Mouse (Mus musculus) 416B (cell line): ENCODE data around the gene Trpv2.

Experiments used
- DNase-seq: peaks from one replicate; pipeline ENCODE4 v3.0.0; 2011; ENCODE audit warnings: low read depth

The Trpv2 gene

GRCm38 (mm10) chr11:62573959-62574702, at the start of gene Trpv2:
TSS of gene Trpv2 (plus strand) at chr11:62574486.
- peak; percentile 81 for DNase-seq

GRCm38 (mm10) chr11:62537089-62537488, 37.2 kb upstream of the Trpv2 start:
- DNase-seq = no peak

DNA sequence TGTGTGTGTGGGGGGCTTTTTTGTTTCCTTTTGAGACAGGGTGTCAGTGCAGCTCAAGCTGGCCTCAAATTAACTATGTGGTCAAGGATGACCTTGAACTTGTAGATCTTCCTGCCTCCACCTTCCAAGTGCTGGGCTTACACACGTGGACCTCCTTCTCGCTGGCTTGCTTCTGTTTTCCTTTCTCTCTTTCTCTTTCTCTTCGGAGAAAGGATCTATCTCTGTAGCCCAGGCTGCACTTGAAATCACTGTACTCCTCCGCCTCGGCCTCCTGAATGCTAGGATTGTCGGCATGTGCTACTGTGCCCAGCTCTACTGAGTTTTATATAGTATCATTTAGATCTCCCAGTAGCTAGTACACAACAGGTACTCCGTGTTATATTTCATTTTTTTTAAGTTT, 36.7 kb upstream of the Trpv2 start:
- peak; percentile 90 for DNase-seq

DNA sequence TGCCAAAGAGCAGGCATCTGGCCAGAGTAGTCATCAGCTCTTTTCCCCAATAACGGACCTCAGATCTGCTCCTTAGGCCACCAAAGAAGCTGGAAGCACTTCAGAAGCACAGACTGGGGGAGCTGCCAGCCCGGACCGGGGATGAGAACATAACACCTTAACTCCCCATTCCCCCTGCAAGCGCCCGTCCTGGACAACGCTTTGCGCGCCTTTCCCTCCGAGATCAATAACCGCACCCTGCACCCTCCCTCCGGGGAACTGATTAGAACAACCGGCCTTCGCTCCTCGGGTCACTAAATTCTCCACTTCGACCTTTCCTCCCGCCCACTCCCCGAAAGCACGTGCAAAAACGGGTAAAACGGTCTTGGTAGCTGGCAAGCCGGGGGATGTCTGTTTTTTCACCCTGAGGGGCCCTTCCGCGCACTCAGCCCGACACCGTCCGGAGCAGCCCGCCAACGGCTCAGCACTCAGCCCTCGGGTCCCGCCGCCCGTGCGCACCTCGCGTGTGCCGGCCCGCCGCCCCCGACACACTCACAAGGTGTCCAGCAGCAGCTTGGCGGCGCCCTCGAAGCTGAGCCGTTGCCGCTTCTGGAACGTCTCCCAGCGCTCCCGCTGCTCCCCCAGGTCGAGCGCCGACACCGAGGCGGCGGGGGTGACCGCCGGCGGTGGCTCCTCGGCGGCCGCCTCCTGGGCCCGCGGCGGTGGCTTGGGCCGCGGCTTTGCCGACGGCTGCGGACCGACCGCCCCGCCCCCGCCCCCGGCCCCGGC, 35.8 kb upstream of the Trpv2 start:
- peak; percentile 64 for DNase-seq

DNA sequence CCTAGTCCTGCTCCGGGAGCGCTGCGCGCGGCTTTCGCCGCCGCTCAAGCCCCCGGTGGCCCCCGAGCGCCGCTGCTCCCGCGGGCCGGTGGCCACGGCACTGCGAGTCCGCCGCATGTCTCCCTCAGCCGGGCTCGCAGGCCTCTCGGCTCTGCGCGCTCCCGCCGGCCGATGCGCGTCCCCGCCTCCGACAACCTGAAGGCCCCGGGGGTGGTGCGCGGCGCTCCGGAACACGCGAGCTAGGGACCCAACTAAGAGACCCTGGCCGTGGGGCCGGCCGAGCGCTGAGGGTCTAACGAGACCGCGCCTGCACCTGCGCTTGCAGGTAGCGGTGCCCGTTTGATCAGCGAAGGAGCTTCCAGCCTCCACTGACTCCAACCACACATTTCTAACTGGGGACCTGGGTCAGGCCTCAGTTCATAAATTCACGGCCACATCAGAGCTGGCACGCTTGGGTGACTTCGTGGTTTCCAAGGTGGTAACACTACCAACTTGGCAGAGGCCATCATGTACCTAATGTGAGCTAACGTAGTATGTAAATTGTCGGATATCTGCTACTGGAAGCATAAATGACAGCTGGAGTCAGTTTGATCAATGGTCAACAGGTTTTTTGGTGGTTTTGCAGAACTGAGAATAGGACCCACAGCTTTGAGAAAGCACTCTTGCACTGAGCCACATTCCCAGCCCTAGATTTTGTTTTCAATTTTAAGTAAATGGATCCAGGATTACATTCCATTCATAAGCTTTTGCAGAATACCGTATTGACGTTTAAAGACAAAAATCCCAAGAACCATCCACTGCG, 35.0 kb upstream of the Trpv2 start, which contains the start of gene Cenpv:
Gene Cenpv (minus strand): TSS at position 173 of the 802 bp plus-strand sequence.
- peak; percentile 71 for DNase-seq

- DNase-seq = no peak
Observed at GRCm38 (mm10) chr11:62540167-62540566, 34.1 kb upstream of the Trpv2 start.

- DNase-seq = no peak
Observed at GRCm38 (mm10) chr11:62540969-62541368, 33.3 kb upstream of the Trpv2 start.

GRCm38 (mm10) chr11:62541581-62541980, 32.7 kb upstream of the Trpv2 start:
- peak; percentile 70 for DNase-seq

- no peak for DNase-seq
Observed at GRCm38 (mm10) chr11:62543991-62544390, 30.3 kb upstream of the Trpv2 start.

DNA sequence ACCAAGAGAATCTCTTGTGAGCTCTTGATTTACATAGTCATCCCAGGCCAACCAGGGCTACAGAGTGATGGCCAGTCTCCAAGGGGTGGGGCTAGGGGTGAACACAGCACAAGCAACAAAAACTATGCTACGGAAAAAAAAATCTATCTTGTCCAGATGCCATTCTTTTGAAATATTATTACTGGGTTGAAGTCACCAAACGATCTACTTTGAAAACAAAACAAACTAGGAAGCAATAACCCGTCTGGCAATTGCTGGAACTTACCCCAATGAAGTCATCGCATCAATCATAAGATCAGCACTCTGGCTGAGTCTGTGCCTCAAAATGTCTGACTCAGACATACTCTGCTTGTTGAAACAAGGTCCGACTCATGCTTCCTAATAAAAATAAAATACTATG, 24.5 kb upstream of the Trpv2 start:
- DNase-seq = peak; percentile 90

DNA sequence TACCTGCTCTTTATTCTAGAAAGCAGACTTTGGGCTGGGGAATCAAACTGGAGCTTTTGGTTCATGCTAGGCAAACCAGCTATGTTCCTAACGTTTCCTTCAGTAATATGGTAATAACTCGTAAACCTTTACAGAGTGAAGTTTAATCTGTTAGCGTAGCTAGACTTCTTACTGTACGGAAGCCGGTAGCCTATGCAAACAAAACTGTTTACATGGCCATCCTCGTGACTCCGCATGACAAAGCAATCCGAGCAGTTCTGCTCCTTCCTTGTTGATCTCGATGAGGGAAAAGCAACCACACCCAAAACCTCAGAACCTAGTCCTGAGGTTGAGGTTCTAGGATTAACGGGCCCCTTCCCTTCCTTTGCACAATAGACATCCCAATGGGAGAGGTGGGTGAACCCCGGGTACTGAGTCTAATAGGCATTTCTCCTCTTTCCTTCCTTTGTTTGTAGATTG, 24.0 kb upstream of the Trpv2 start:
- peak; percentile 91 for DNase-seq

GRCm38 (mm10) chr11:62550727-62551225, 23.5 kb upstream of the Trpv2 start, which contains the start of gene Ubb:
TSS of gene Ubb (plus strand) at chr11:62551171.
- peak; percentile 100 for DNase-seq

GRCm38 (mm10) chr11:62551226-62552119, 22.8 kb upstream of the Trpv2 start:
- peak; percentile 96 for DNase-seq

DNA sequence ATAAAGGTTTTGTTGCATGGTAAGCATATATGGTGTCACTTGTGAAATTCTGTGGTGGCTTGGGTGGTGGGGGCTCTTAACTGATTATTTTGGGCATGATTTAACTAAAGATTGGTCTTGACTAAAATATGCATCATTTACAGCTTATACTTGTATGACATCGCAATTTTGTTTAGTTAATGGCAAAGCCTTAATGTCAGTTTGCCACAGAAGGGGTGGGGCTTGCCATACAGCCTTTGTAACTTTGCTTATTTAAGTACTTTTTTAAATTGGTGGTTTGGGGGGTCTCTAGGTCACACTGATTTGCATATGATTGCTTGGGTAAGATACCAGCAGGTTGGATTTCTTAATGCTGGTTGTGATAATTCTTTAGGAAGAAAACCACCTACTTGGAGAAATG, 21.1 kb upstream of the Trpv2 start:
- no peak for DNase-seq

- no peak for DNase-seq
Observed at GRCm38 (mm10) chr11:62553633-62554032, 20.7 kb upstream of the Trpv2 start.

DNA sequence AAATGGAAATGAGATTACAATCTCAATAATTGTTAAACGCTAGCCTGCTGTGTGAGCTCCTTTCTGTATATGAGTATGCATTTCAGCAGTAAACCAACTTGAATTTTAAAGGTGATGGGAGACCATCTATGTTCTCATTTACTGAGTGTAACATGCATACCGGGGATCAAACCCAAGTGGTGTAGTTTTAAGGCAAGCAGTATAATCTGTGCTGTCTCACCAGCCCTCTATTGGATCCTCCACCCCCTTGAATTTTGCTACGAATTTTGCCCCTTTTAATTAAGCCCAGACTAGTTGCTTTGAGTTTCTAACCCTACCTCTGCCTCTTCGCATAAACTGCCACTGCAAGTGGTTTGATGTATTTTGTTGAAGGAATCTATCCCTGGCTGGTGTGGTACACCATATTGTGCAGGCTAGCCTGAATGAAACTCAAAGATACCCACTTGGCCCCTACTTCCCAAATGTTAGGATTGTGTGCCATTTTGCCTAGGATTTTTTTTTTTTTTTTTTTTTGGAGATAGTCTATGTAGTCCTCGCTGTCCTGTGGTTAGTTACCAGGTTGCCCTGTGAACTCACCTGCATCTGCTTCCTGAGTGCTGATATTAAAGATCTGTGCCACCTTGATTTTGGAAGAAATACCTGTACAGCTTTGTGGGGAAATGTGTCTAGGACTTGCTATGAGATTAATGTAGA, 20.0 kb upstream of the Trpv2 start:
- DNase-seq = no peak

GRCm38 (mm10) chr11:62554934-62555517, 19.3 kb upstream of the Trpv2 start:
- DNase-seq = no peak

DNA sequence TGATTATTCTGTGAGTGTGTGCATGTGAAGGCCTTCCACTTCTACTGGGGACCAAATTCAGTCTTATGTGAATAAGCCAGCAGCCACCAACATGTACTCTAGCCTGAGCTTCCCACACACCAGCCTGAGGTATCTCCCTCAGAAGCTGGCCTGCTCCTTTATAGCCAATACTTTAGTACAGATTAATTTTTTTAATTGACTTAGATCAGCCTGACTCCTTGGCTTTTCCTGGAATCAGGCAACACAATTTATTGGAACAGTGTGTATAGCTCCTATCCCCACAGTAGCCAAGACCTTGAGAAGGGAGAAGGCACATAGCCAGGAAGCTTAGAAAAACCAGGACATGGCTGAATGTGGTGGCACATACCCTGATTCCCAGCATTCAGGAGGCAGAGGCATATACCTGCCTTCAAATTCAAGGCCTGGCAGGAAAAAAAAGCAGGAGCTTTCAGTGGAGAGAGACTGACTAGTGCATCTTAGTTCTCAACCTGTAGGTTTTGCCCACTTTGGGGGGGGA, 18.3 kb upstream of the Trpv2 start:
- no peak for DNase-seq

DNA sequence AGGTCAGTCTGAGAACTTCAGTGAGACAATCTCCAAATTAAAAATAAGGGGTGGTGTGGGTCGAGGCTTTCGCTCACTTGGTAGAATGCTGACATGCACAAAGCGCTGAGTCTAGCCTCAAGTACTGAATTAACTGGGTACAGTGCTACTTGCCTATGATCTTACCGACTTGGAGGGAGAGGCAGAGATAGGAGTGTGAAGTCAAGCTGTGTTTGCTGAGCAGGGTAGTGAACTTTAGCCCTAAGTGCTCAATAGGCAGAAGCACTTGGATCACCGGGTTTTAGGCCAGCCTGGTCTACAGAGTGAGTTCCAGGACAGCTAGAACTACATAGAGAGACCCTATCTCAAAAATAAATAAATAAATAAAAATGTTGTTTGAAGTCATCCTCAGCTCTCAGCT, 17.1 kb upstream of the Trpv2 start:
- DNase-seq = no peak

- DNase-seq = no peak
Observed at GRCm38 (mm10) chr11:62558152-62558551, 16.1 kb upstream of the Trpv2 start.
